Mouse (Mus musculus) heart, postnatal 14 days (tissue): ENCODE measurements around the gene CN725425. TPM values are rescaled to one million over a fixed set of nuclear protein-coding genes. Genes with fewer than 3 reads are reported as not detected.

Experiments
- DNase-seq, 2 experiments: peaks; one replicate each; pipeline ENCODE4 v3.0.0; 2021 to 2022
- intact Hi-C: fragments of 180-260 bp; cut with DNase I; formaldehyde crosslinking; loops from one replicate; pipeline ENCODE4 v1.15.1; 2025
- total RNA-seq, 2 experiments: library from RNA; stranded (reverse); gene quantifications; 2 replicates each; pipeline ENCODE4 v1.2.3; 2021

CN725425 gene
- total RNA-seq, 2 experiments from 2014 or later: 0.20 to 0.29 TPM

DNA sequence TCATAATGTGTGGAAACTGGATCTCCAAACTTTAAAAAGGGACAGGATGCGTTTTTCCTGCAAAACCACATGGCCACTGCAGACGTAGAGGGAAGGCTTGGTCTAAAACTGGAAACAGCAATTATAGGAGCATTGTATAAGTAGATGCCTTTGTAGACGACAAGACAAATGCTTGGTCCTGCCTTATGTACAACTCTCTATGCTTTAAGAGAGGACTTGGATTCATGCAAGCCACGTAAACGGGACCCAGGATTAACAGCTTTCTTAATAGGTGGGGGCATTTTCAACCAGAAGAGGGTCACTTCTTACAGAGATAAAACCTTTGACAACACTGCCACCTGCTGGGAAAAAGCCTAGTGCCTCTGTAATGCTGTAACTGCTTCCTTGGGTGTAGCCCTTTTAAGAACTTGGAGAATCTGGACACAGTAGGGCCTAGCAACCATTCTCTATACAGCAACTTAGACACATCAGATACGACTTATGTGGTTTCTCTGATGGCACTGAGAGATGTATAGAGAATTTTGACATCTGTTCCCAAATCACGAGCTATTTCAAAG, 105.1 kb downstream of the CN725425 start:
- intact Hi-C loops: loop anchor here (5.0 to 10.0 kb wide), 4 partner anchors 140 to 448 kb away; no protein-coding TSS in a partner anchor
- peak; percentile 28 to 59 for DNase-seq

Other genes starting within 250 kb of the CN725425 start
- gene Kif21a, start 149.5 kb upstream of the CN725425 start, total RNA-seq: 10 to 100 TPM; 10.1 to 11.7 TPM
- 1 to 10 TPM; 5.5 to 6.1 TPM for gene Abcd2, start 7.7 kb upstream of the CN725425 start, total RNA-seq